Mouse (Mus musculus) lung, embryonic 16.5 days (tissue): Measurements from ENCODE around the gene Eif3m. TPM values are rescaled to one million over a fixed set of nuclear protein-coding genes. Genes with fewer than 3 reads are reported as not detected.
"Not testable (repeated sequence)": the region's sequence is repeated elsewhere in the genome, so short reads cannot be mapped to it uniquely, and the experiment has no call there.

Experiments
- ATAC-seq: fragments of 200-750 bp; cut with Nextera tagmentation; 2 replicates; pipeline ENCODE4 v1.8.0; 2017; ENCODE audit warnings: low read depth, mild to moderate bottlenecking, moderate library complexity
- H3K27ac ChIP-seq: fragments of 300-500 bp; sonication (generic); 2 replicates; pipeline ENCODE4 v1.5.1; 2014; ENCODE audit warnings: mild to moderate bottlenecking, control low read depth, low read length
- H3K27me3 ChIP-seq: fragments of 300-500 bp; sonication (generic); 2 replicates; pipeline ENCODE4 v1.6.1; 2014; ENCODE audit warnings: low read depth, low read length, mixed read lengths; ENCODE audit not compliant: control insufficient read depth, insufficient read depth
- H3K36me3 ChIP-seq: fragments of 300-500 bp; sonication (generic); 2 replicates; pipeline ENCODE4 v1.6.1; 2014; ENCODE audit warnings: low read length; ENCODE audit not compliant: control insufficient read depth, insufficient read depth
- H3K4me1 ChIP-seq: fragments of 300-500 bp; sonication (generic); replicated peaks from 2 replicates; pipeline ENCODE4 v1.6.1; 2014; ENCODE audit warnings: low read length, mixed read lengths; ENCODE audit not compliant: control insufficient read depth, insufficient read depth
- H3K4me2 ChIP-seq: fragments of 300-500 bp; sonication (generic); 2 replicates; pipeline ENCODE4 v1.6.1; 2014; ENCODE audit warnings: low read depth, low read length, control low read depth
- H3K4me3 ChIP-seq: fragments of 300-500 bp; sonication (generic); 2 replicates; pipeline ENCODE4 v1.5.1; 2014; ENCODE audit warnings: mild to moderate bottlenecking, low read length, control low read depth
- H3K9ac ChIP-seq: fragments of 300-500 bp; sonication (generic); 2 replicates; pipeline ENCODE4 v1.6.1; 2014; ENCODE audit warnings: low read length, control low read depth
- H3K9me3 ChIP-seq: fragments of 300-500 bp; sonication (generic); 2 replicates; pipeline ENCODE4 v1.6.1; 2016; ENCODE audit warnings: low read length; ENCODE audit not compliant: control insufficient read depth
- WGBS: fragments of 180-500 bp; shearing (Covaris S2); extraction: QIAGEN DNeasy Blood & Tissue Kit; methylation state at CpG from one replicate; pipeline ENCODE4 v1.1.7; 2014; 5-methylcytosine and 5-hydroxymethylcytosine counted together
- polyA plus RNA-seq: library from polyadenylated mRNA; unstranded; fragments of >200 nt; fragmentation: Nextera tagmentation; extraction: Ambion mirVana; gene quantifications from 2 replicates; pipeline ENCODE4 v1.2.1, GENCODE M21; 2015

Gene Eif3m
- polyA plus RNA-seq, 1 experiment from 2014 or later: 243 TPM

DNA sequence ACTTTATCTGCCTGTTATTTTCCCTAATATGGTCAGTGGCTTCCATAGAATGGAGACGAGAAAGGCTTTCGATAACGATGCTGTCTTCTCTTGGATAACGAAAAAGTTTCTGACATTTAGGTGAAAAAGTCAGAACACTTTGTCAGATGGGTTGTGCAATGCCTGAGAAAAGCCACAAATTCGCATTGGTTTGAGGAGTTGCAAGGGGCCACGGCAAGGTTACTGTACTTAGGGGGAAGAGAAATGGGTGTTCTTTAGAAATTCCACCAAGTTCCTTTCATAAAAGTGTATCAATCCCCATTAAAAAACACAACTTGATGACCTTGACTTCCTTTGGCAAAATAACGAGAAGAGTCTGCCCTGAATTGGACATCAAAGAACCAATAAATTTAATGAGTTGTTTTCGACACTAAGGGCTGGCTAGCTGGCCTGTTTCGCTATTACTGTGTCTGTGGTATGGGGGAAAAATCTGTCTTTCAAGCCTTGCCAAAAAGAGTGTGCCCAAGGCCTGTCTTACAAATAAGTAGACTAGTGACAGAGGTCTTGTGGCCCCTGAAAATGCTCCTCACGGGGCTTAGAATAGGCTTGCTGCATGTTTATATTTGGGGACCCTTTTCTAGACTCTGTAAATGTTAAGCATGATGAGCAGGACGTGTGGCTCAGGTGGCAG lies 19.7 kb upstream of the Eif3m start:
- WGBS: 62% methylated on average over 11 of the region's 11 CpGs
- no peak overlapping the region for H3K27ac ChIP-seq

DNA sequence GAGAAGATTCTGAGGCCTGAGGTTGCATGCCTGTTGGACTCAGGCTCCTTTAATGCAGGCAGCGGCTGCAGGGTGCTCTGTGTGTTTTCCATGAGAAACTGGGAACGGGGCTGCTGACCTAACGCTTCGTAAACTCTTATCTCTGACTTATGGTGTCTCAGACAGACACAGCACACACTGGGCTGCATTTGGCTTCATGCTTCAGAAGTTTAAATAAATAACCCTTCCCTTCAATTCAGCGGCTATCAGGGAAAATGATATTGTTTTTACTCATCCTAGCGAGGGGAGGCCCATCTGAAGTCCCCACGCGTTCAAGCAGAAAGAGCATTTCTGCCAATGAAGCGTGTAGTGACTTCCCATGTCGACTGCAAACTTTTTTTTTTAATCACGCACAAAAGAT lies 19.1 kb upstream of the Eif3m start:
- Histone ChIP-seq H3K36me3 (no peaks in the 10 kb centered on the region), H3K4me2 (no peak overlapping the region), H3K4me3 (no peak overlapping the region), H3K27ac (no peak overlapping the region), H3K9me3 (no peaks in the 10 kb centered on the region), H3K27me3 (no peaks in the 10 kb centered on the region), H3K9ac (no peak overlapping the region), H3K4me1 (no peaks in the 10 kb centered on the region)
- WGBS: 41% methylated on average over 11 of the region's 11 CpGs
- ATAC-seq: no peak

More for the DNA sequence above, 19.7 kb upstream of the Eif3m start:
- no peaks in the 10 kb centered on the region for H3K36me3 ChIP-seq
- no peak overlapping the region for H3K9ac ChIP-seq
- H3K4me1 ChIP-seq: no peaks in the 10 kb centered on the region
- H3K4me3 ChIP-seq: no peak overlapping the region
- no peak overlapping the region for H3K4me2 ChIP-seq
- ATAC-seq: no peak
- H3K27me3 ChIP-seq: no peaks in the 10 kb centered on the region
- no peaks in the 10 kb centered on the region for H3K9me3 ChIP-seq

- no peak overlapping the region for H3K4me2 ChIP-seq
- H3K36me3 ChIP-seq: no peaks in the 10 kb centered on the region
- no peaks in the 10 kb centered on the region for H3K27me3 ChIP-seq
- no peaks in the 10 kb centered on the region for H3K9me3 ChIP-seq
- 70% methylated on average over 3 of the region's 3 CpGs for WGBS
- ATAC-seq: no peak
- no peak overlapping the region for H3K9ac ChIP-seq
- no peak overlapping the region for H3K4me3 ChIP-seq
- H3K27ac ChIP-seq: no peak overlapping the region
- no peaks in the 10 kb centered on the region for H3K4me1 ChIP-seq
Measured at GRCm38 (mm10) chr2:105034084-105034483, 17.2 kb upstream of the Eif3m start.

GRCm38 (mm10) chr2:105030505-105030904 lies 13.6 kb upstream of the Eif3m start:
- 87% methylated on average over 5 of the region's 5 CpGs for WGBS
- Histone ChIP-seq H3K4me2 (no peak overlapping the region), H3K9ac (no peak overlapping the region), H3K36me3 (no peaks in the 10 kb centered on the region), H3K4me3 (no peak overlapping the region), H3K4me1 (no peaks in the 10 kb centered on the region), H3K9me3 (no peaks in the 10 kb centered on the region), H3K27ac (no peak overlapping the region), H3K27me3 (no peaks in the 10 kb centered on the region)
- no peak for ATAC-seq

GRCm38 (mm10) chr2:105028806-105029205 lies 11.9 kb upstream of the Eif3m start:
- H3K9ac ChIP-seq: no peak overlapping the region
- H3K9me3 ChIP-seq: no peaks in the 10 kb centered on the region
- no peaks in the 10 kb centered on the region for H3K36me3 ChIP-seq
- no peak overlapping the region for H3K4me3 ChIP-seq
- ATAC-seq: no peak
- WGBS: 55% methylated on average over 5 of the region's 5 CpGs
- no peak overlapping the region for H3K4me2 ChIP-seq
- H3K4me1 ChIP-seq: no peaks in the 10 kb centered on the region
- H3K27me3 ChIP-seq: no peaks in the 10 kb centered on the region
- no peak overlapping the region for H3K27ac ChIP-seq

GRCm38 (mm10) chr2:105026950-105027695 lies 10.2 kb upstream of the Eif3m start:
- H3K4me1 ChIP-seq: no peaks in the 10 kb centered on the region
- H3K36me3 ChIP-seq: no peaks in the 10 kb centered on the region
- H3K4me3 ChIP-seq: no peak overlapping the region
- no peak overlapping the region for H3K4me2 ChIP-seq
- no peak overlapping the region for H3K27ac ChIP-seq
- H3K27me3 ChIP-seq: no peaks in the 10 kb centered on the region
- no peak for ATAC-seq
- no peaks in the 10 kb centered on the region for H3K9me3 ChIP-seq
- H3K9ac ChIP-seq: no peak overlapping the region
- WGBS: 43% methylated on average over 22 of the region's 22 CpGs

GRCm38 (mm10) chr2:105025610-105026009 lies 8.7 kb upstream of the Eif3m start:
- H3K36me3 ChIP-seq, H3K27me3 ChIP-seq, H3K4me1 ChIP-seq, H3K4me2 ChIP-seq, H3K9me3 ChIP-seq, H3K27ac ChIP-seq, H3K9ac ChIP-seq, H3K4me3 ChIP-seq, ATAC-seq: not testable (repeated sequence)
- 53% methylated on average over 11 of the region's 12 CpGs for WGBS

DNA sequence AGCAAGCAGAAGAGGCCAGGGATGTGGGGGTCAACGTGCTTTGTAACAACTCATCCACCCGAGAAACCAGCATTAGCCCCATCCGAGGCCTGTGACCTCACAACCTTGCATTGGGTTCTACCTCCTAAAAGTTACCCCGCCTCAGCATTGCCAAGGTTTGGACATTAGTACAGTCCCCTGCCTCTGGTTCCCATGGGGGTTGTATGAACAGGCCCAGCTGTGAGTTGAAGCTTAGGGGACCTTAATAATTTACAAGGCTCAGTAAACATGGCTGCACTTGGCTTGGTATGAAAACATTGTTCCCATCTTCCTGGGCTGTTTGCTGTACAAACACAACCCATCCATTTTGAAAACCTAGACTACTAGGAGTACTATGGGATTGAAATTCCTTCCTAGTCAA lies 6.9 kb upstream of the Eif3m start:
- Histone ChIP-seq H3K9ac (no peak overlapping the region), H3K27ac (no peak overlapping the region)
- ATAC-seq: no peak

GRCm38 (mm10) chr2:105023031-105023615 lies 6.2 kb upstream of the Eif3m start:
- no peak overlapping the region for H3K4me2 ChIP-seq
- no peak for ATAC-seq
- no peak overlapping the region for H3K27ac ChIP-seq
- no peaks in the 10 kb centered on the region for H3K4me1 ChIP-seq
- H3K9me3 ChIP-seq: no peaks in the 10 kb centered on the region
- no peak overlapping the region for H3K4me3 ChIP-seq
- H3K36me3 ChIP-seq: no peaks in the 10 kb centered on the region
- H3K27me3 ChIP-seq: no peaks in the 10 kb centered on the region
- no peak overlapping the region for H3K9ac ChIP-seq
- 63% methylated on average over 6 of the region's 6 CpGs for WGBS

More for the DNA sequence above, 6.9 kb upstream of the Eif3m start:
- Histone ChIP-seq H3K9me3 (no peaks in the 10 kb centered on the region), H3K4me2 (no peak overlapping the region), H3K27me3 (no peaks in the 10 kb centered on the region), H3K4me1 (no peaks in the 10 kb centered on the region), H3K36me3 (no peaks in the 10 kb centered on the region), H3K4me3 (no peak overlapping the region)
- 69% methylated on average over 4 of the region's 4 CpGs for WGBS
